Mouse (Mus musculus) gonadal fat pad, adult 2 months (tissue): Measurements from ENCODE around the gene Abcd4. TPM values are rescaled to one million over a fixed set of nuclear protein-coding genes. Genes with fewer than 3 reads are reported as not detected.

ENCODE experiments used
- DNase-seq: peaks from one replicate; pipeline ENCODE4 v3.0.0-alpha.2; 2012; ENCODE audit warnings: low read depth
- polyA plus RNA-seq: library from polyadenylated mRNA; depleted of rRNA; stranded (reverse); fragments of >200 nt; gene quantifications from 2 replicates; pipeline ENCODE4 v1.2.3, GENCODE M21; 2012; rRNA removed

Gene Abcd4
- polyA plus RNA-seq, 1 experiment: 19.3 TPM

GRCm38 (mm10) chr12:84571466-84572340, 45.5 kb downstream of the Abcd4 start:
- no peak for DNase-seq

GRCm38 (mm10) chr12:84570694-84571415, 46.4 kb downstream of the Abcd4 start:
- DNase-seq: no peak

- DNase-seq: no peak
These were observed 47.1 kb downstream of the Abcd4 start for GRCm38 (mm10) chr12:84569976-84570693.

GRCm38 (mm10) chr12:84569336-84569970, 47.8 kb downstream of the Abcd4 start, which contains the start of gene Vsx2:
Vsx2 (plus strand) TSS chr12:84569762.
- no peak for DNase-seq

GRCm38 (mm10) chr12:84567576-84567975, 49.6 kb downstream of the Abcd4 start:
- no peak for DNase-seq

GRCm38 (mm10) chr12:84562558-84562957, 54.7 kb downstream of the Abcd4 start:
- no peak for DNase-seq

- DNase-seq: no peak
These were observed 62.0 kb downstream of the Abcd4 start for GRCm38 (mm10) chr12:84555218-84555617.

Other genes starting within 250 kb of the Abcd4 start
- gene Entpd5, start 208.4 kb downstream of the Abcd4 start, polyA plus RNA-seq: 13.7 and 14.6 TPM in 2 replicates
- 0.47 and 0.51 TPM in 2 replicates for gene Bbof1, start 208.3 kb downstream of the Abcd4 start, polyA plus RNA-seq
- gene Rnf113a2, start 200.2 kb downstream of the Abcd4 start, polyA plus RNA-seq: 7.6 and 10.6 TPM in 2 replicates
- 158 and 164 TPM in 2 replicates for gene Aldh6a1, start 166.4 kb downstream of the Abcd4 start, polyA plus RNA-seq
- 14.3 and 24.5 TPM in 2 replicates for gene Lin52, start 166.0 kb downstream of the Abcd4 start, polyA plus RNA-seq
- gene Vsx2, start 47.7 kb downstream of the Abcd4 start, polyA plus RNA-seq: not detected in 2 replicates
- not detected in 2 replicates for gene Vrtn, start 23.6 kb upstream of the Abcd4 start, polyA plus RNA-seq
- gene Syndig1l, start 81.4 kb upstream of the Abcd4 start, polyA plus RNA-seq: 0.05 and 0.06 TPM in 2 replicates
- 1,124 and 1,189 TPM in 2 replicates for gene Npc2, start 155.7 kb upstream of the Abcd4 start, polyA plus RNA-seq
- gene Isca2, start 155.8 kb upstream of the Abcd4 start, polyA plus RNA-seq: 82.4 and 118 TPM in 2 replicates